Mouse (Mus musculus) spleen, adult 2 months (tissue): ENCODE measurements at regions not wholly inside any gene's neighbourhood (a gene's known extent, or its start where the extent isn't known, plus 50 kb on each side); places are given as distances from the start of the nearest gene placed in this dataset.

Experiments used
- CTCF ChIP-seq: fragments of 200-500 bp; IDR thresholded peaks from 2 replicates; pipeline ENCODE4 v1.5.1; 2011; ENCODE audit warnings: mild to moderate bottlenecking, inconsistent platforms; ENCODE audit not compliant: insufficient read depth, insufficient read length, insufficient replicate concordance; ENCODE audit errors: extremely low read depth
- POLR2A ChIP-seq: fragments of 200-500 bp; IDR thresholded peaks from 2 replicates; pipeline ENCODE4 v1.6.1; 2011; ENCODE audit warnings: low read depth, low read length, inconsistent platforms

DNA sequence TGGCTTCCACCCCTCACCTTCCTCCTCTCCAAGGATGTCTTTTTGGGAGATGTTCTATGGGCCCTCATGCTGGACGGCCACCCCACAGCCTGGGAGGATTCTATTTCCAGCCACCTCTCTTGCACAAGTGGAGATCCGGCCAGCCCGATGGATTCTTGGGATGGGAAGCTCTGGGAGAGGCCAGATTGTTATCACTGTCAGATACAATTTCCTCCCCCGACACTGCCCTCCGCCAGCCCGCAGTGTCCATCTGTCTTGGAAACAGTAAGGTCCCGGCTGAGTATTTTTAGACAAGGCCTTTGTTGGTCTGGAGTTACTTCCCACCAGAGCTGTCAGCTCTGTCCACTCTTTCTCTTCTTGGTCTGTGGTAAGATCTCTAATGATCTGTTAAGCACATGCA lies 406.8 kb downstream of the Tns1 start:
- TF ChIP-seq POLR2A (no peak), CTCF (no peak)
